9 mouse cellular contexts compared by ENCODE assay signal in the genomic region with DNA sequence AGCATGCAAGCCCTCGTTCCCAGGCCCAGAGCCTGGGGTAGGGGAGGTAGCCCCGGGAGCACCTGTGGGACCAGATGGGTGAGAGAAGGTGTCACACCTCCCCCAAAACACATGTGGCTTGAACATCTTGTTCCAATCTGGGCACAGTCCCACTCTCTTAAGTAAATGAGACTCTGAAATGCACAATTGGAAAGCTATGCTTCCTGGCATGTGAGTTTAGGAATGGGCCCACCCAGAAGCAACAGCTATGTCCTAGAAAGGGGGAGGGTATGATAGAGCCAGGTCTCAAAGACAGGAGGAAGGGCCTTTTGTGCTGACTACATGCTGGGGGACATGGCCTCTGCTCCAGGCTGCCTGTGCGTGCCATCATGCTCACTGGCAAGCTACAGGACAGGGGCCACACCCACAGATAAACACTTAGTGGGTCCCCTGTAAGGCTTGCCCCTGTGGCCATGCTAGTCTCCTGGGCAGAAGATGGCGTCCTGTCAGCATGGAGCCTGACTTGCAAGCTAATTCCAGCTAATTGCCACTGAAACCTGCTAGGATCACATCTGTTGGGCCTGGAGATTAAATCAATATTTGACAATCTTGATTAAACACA.
A peak's percentile ranks its signal among the peaks of the same experiment; 100 is the strongest.
DNase-seq lines count a peak whose midpoint lies in the region; ATAC-seq lines count a peak whose summit lies in the region.
"Had no signal": no experiment of that assay in that cellular context is flagged by ENCODE, and none has a peak within 500 bp of the region (broad histone marks: within the 10 kb centered on the region; RNA-seq: fewer than 3 reads in every experiment).

No protein-coding gene starts in this region.

- H3K27ac ChIP-seq in lung, embryonic 15.5 days, result peak overlapping the region; percentile 74
- H3K27ac ChIP-seq in intestine, embryonic 14.5 days (ENCODE audit: low read depth), result peak overlapping the region; percentile 43; the same call in 1 of the 2 replicates
- H3K27ac ChIP-seq in midbrain, embryonic 15.5 days, result no peak overlapping the region

- no peaks in the 10 kb centered on the region for H3K9me3 ChIP-seq in lung, embryonic 15.5 days
- no peaks in the 10 kb centered on the region for H3K9me3 ChIP-seq in intestine, embryonic 14.5 days (ENCODE audit: control insufficient read depth, low read length)
- no peaks in the 10 kb centered on the region for H3K9me3 ChIP-seq in midbrain, embryonic 15.5 days

- peaks cover 72% of the 10 kb centered on the region for H3K4me1 ChIP-seq in lung, embryonic 15.5 days
- peaks cover 16% of the 10 kb centered on the region for H3K4me1 ChIP-seq in intestine, embryonic 14.5 days (replicated peaks; ENCODE audit: control insufficient read depth, insufficient read depth, low read length)
- H3K4me1 ChIP-seq in midbrain, embryonic 15.5 days, result peaks cover 13% of the 10 kb centered on the region; the same call in 1 of the 2 replicates

- no peak overlapping the region for H3K4me3 ChIP-seq in lung, embryonic 15.5 days
- no peak overlapping the region for H3K4me3 ChIP-seq in intestine, embryonic 14.5 days (ENCODE audit: low read depth, low read length)
- H3K4me3 ChIP-seq in midbrain, embryonic 15.5 days, result no peak overlapping the region

- peak; percentile 21; the same call in 1 of the 2 replicates for ATAC-seq in lung, embryonic 15.5 days (ENCODE audit: borderline replicate concordance, extremely low read depth, low FRiP score, low TSS enrichment)
- peak; percentile 40; the same call in 1 of the 2 replicates for ATAC-seq in intestine, embryonic 14.5 days (replicated peaks; ENCODE audit: low FRiP score, low TSS enrichment, low read depth)
- peak; percentile 57; the same call in 1 of the 2 replicates for ATAC-seq in midbrain, embryonic 15.5 days (replicated peaks)
- ATAC-seq in erythroblast, adult 5-6 weeks (replicated peaks; ENCODE audit: low FRiP score, poor library complexity, severe bottlenecking), result no peak

- no peak for DNase-seq in lung, postnatal 25 days (ENCODE audit: low spot score)
- no peak for DNase-seq in intestine, embryonic 14.5 days (ENCODE audit: low spot score)
- peak; percentile 51 for DNase-seq in thymus, postnatal 4 days
- DNase-seq in adrenal gland, postnatal 10 days, result no peak
- DNase-seq in left cerebral cortex, adult 8-10 months (ENCODE audit: low spot score in 2 of 2), result no peak

- H3K27me3 ChIP-seq in lung, embryonic 15.5 days, result no peaks in the 10 kb centered on the region
- no peaks in the 10 kb centered on the region for H3K27me3 ChIP-seq in intestine, embryonic 14.5 days (replicated peaks; ENCODE audit: control insufficient read depth, insufficient read depth, low read length)
- no peaks in the 10 kb centered on the region for H3K27me3 ChIP-seq in midbrain, embryonic 15.5 days (replicated peaks)
- H3K27me3 ChIP-seq: CH12.LX had no signal

- no peak overlapping the region for H3K4me2 ChIP-seq in lung, embryonic 15.5 days
- no peak overlapping the region for H3K4me2 ChIP-seq in intestine, embryonic 14.5 days (ENCODE audit: low read length)
- no peak overlapping the region for H3K4me2 ChIP-seq in midbrain, embryonic 15.5 days

- WGBS in lung, embryonic 15.5 days, result 42% methylated on average over 4 of the region's 4 CpGs
- 47% methylated on average over 4 of the region's 4 CpGs for WGBS in intestine, embryonic 14.5 days
- 54% methylated on average over 4 of the region's 4 CpGs for WGBS in midbrain, embryonic 15.5 days

- H3K9ac ChIP-seq in lung, embryonic 15.5 days, result no peak overlapping the region
- no peak overlapping the region for H3K9ac ChIP-seq in intestine, embryonic 14.5 days (ENCODE audit: low read length)
- H3K9ac ChIP-seq in midbrain, embryonic 15.5 days, result no peak overlapping the region

- no peaks in the 10 kb centered on the region for H3K36me3 ChIP-seq in lung, embryonic 15.5 days
- no peaks in the 10 kb centered on the region for H3K36me3 ChIP-seq in intestine, embryonic 14.5 days (ENCODE audit: control insufficient read depth, insufficient read depth, low read length)
- H3K36me3 ChIP-seq in midbrain, embryonic 15.5 days (replicated peaks), result no peaks in the 10 kb centered on the region
